Mouse (Mus musculus) cerebellum, adult 2 months (tissue): ENCODE measurements around the gene Aff1.

Experiments used
- CTCF ChIP-seq: fragments of 200-500 bp; IDR thresholded peaks from 2 replicates; pipeline ENCODE4 v1.5.1; 2011; ENCODE audit warnings: low read depth, mild to moderate bottlenecking, control low read depth, low read length, moderate library complexity, borderline replicate concordance; ENCODE audit not compliant: insufficient read depth
- POLR2A ChIP-seq: fragments of 200-500 bp; IDR thresholded peaks from 2 replicates; pipeline ENCODE4 v1.6.1; 2011; ENCODE audit warnings: low read length, control low read depth, borderline replicate concordance; ENCODE audit not compliant: insufficient read depth

- TF ChIP-seq POLR2A = no peak
- no peak for TF ChIP-seq CTCF
These were observed 66.3 kb downstream of the Aff1 start for GRCm38 (mm10) chr5:103758491-103758890.
